Comparison of ENCODE assay signal across 8 mouse cellular contexts in genomic region chr14:116925691-116926403, GRCm38 (mm10). TPM values are rescaled to one million over a fixed set of nuclear protein-coding genes. Genes with fewer than 3 reads are reported as not detected.
DNase-seq lines count a peak whose midpoint lies in the region; ATAC-seq and TF ChIP-seq lines count a peak whose summit lies in the region.

No protein-coding gene starts in this region.

- H3K27me3 ChIP-seq in hindbrain, embryonic 11.5 days (ENCODE audit: control insufficient read depth, insufficient read depth, low read length), result no peaks in the 10 kb centered on the region
- H3K27me3 ChIP-seq in limb, embryonic 14.5 days (ENCODE audit: control insufficient read depth, insufficient read depth, low read length), result no peaks in the 10 kb centered on the region
- no peaks in the 10 kb centered on the region for H3K27me3 ChIP-seq in midbrain, postnatal 0 days (ENCODE audit: insufficient read depth, low read length)

- WGBS in hindbrain, embryonic 11.5 days, result under 1% methylated on average over 57 of the region's 58 CpGs
- WGBS in limb, embryonic 14.5 days, result 2% methylated on average over 56 of the region's 58 CpGs
- WGBS in midbrain, postnatal 0 days, result under 1% methylated on average over 36 of the region's 58 CpGs

- H3K4me1 ChIP-seq in hindbrain, embryonic 11.5 days (replicated peaks; ENCODE audit: control insufficient read depth, insufficient read depth, low read length), result no peaks in the 10 kb centered on the region
- H3K4me1 ChIP-seq in limb, embryonic 14.5 days (ENCODE audit: control insufficient read depth, insufficient read depth, low read length), result no peaks in the 10 kb centered on the region
- H3K4me1 ChIP-seq in midbrain, postnatal 0 days (ENCODE audit: insufficient read depth, low read length), result no peaks in the 10 kb centered on the region

- DNase-seq in layer of hippocampus, adult 2 months (ENCODE audit: low spot score in 2 of 2), result peak in 1 of 2 experiments; percentile 18
- DNase-seq in layer of hippocampus, adult 9-11 months, result no peak
- DNase-seq in cerebellum, postnatal 10 days, result peak; percentile 61 to 68
- peak; percentile 7 to 30 for DNase-seq in frontal cortex, postnatal 14 days (ENCODE audit: low spot score in 2 of 2)
- DNase-seq in hindbrain, embryonic 11.5 days (ENCODE audit: low spot score), result peak; percentile 76
- peak; percentile 40 for DNase-seq in limb, embryonic 14.5 days (ENCODE audit: low spot score)
- peak; percentile 51 for DNase-seq in midbrain, postnatal 0 days (ENCODE audit: low spot score)
- peak; percentile 12 for DNase-seq in testis, postnatal 14 days (ENCODE audit: low spot score)

- TF ChIP-seq CTCF in layer of hippocampus, adult 2 months (conservative IDR thresholded peaks at IDR 0.05), result no peak
- TF ChIP-seq CTCF in midbrain, postnatal 0 days (IDR thresholded peaks at IDR 0.05), result no peak

- no peaks in the 10 kb centered on the region for H3K9me3 ChIP-seq in hindbrain, embryonic 11.5 days (ENCODE audit: control insufficient read depth, low read length)
- H3K9me3 ChIP-seq in limb, embryonic 14.5 days (ENCODE audit: control insufficient read depth, low read length), result no peaks in the 10 kb centered on the region
- H3K9me3 ChIP-seq in midbrain, postnatal 0 days (ENCODE audit: low read length), result no peaks in the 10 kb centered on the region

- peak overlapping the region; percentile 81 for H3K9ac ChIP-seq in hindbrain, embryonic 11.5 days (ENCODE audit: low read depth, low read length)
- H3K9ac ChIP-seq in limb, embryonic 14.5 days (ENCODE audit: low read depth, low read length, severe bottlenecking), result peak overlapping the region; percentile 91
- peak overlapping the region; percentile 57 for H3K9ac ChIP-seq in midbrain, postnatal 0 days (replicated peaks; ENCODE audit: low read length, poor library complexity, severe bottlenecking)

- H3K4me2 ChIP-seq in hindbrain, embryonic 11.5 days (replicated peaks; ENCODE audit: low read depth, low read length), result peak overlapping the region; percentile 78
- H3K4me2 ChIP-seq in limb, embryonic 14.5 days (replicated peaks; ENCODE audit: low read depth, low read length, severe bottlenecking), result peak overlapping the region; percentile 66
- peak overlapping the region; percentile 75 for H3K4me2 ChIP-seq in midbrain, postnatal 0 days (ENCODE audit: low read depth, low read length, poor library complexity, severe bottlenecking)

- peak; percentile 70 for ATAC-seq in hindbrain, embryonic 11.5 days (ENCODE audit: low FRiP score)
- ATAC-seq in limb, embryonic 14.5 days (ENCODE audit: low FRiP score, low read depth), result peak; percentile 27
- peak; percentile 55 for ATAC-seq in midbrain, postnatal 0 days (ENCODE audit: low FRiP score)

- H3K36me3 ChIP-seq in hindbrain, embryonic 11.5 days (ENCODE audit: control insufficient read depth, insufficient read depth, low read length), result no peaks in the 10 kb centered on the region
- H3K36me3 ChIP-seq in limb, embryonic 14.5 days (ENCODE audit: control insufficient read depth, insufficient read depth, low read length), result no peaks in the 10 kb centered on the region
- H3K36me3 ChIP-seq in midbrain, postnatal 0 days (ENCODE audit: insufficient read depth, low read length), result no peaks in the 10 kb centered on the region

- peak overlapping the region; percentile 69 for H3K4me3 ChIP-seq in layer of hippocampus, adult 2 months
- H3K4me3 ChIP-seq in hindbrain, embryonic 11.5 days (ENCODE audit: low read depth, low read length), result peak overlapping the region; percentile 64
- H3K4me3 ChIP-seq in limb, embryonic 14.5 days (replicated peaks; ENCODE audit: low read length), result peak overlapping the region; percentile 76
- H3K4me3 ChIP-seq in midbrain, postnatal 0 days (ENCODE audit: low read depth, low read length), result peak overlapping the region; percentile 62

- 0 out of 2 replicates have a peak, but pooled peaks have one; percentile 65 for TF ChIP-seq POLR2A in limb, embryonic 14.5 days (IDR thresholded peaks at IDR 0.05; ENCODE audit: borderline replicate concordance, extremely low read depth, insufficient read depth, insufficient read length)

- peak overlapping the region; percentile 84 for H3K27ac ChIP-seq in layer of hippocampus, adult 2 months
- H3K27ac ChIP-seq in hindbrain, embryonic 11.5 days (ENCODE audit: low read depth, low read length), result peak overlapping the region; percentile 91
- peak overlapping the region; percentile 97 for H3K27ac ChIP-seq in limb, embryonic 14.5 days (replicated peaks; ENCODE audit: low read depth, low read length)
- H3K27ac ChIP-seq in midbrain, postnatal 0 days (ENCODE audit: low read depth, low read length), result peak overlapping the region; percentile 71

RNA-seq across cellular contexts. Expression of gene Gpc6, which starts 0.7 kb away (rescaled TPM):
- total RNA-seq in layer of hippocampus, adult 2 months (2021), result 10 to 100 TPM; 10.5 to 10.6 TPM
- 26.9 and 32.2 TPM in 2 replicates for polyA plus RNA-seq in hindbrain, embryonic 11.5 days (2014; fragmentation: Nextera tagmentation; extraction: Ambion mirVana)
- polyA plus RNA-seq in limb, embryonic 14.5 days (2012; rRNA removed), result 26.1 and 30.5 TPM in 2 replicates
- polyA plus RNA-seq in limb, embryonic 14.5 days (2014; fragmentation: Nextera tagmentation; extraction: Ambion mirVana), result 39.5 and 48.5 TPM in 2 replicates
- 20.3 and 29.1 TPM in 2 replicates for total RNA-seq in midbrain, postnatal 0 days (2014; rRNA removed)
- polyA plus RNA-seq in midbrain, postnatal 0 days (2015; fragmentation: Nextera tagmentation; extraction: Ambion mirVana), result 15.6 and 19.3 TPM in 2 replicates
